Mouse (Mus musculus) liver, embryonic 13.5 days (tissue): ENCODE measurements at regions not wholly inside any gene's neighbourhood (a gene's known extent, or its start where the extent isn't known, plus 50 kb on each side); places are given as distances from the start of the nearest gene placed in this dataset.
A peak's percentile ranks its signal among the peaks of the same experiment; 100 is the strongest.

Experiments
- ATAC-seq: fragments of 200-750 bp; cut with Nextera tagmentation; 2 replicates; pipeline ENCODE4 v1.8.0; 2017; ENCODE audit warnings: low read depth, mild to moderate bottlenecking, moderate number of reproducible peaks, moderate library complexity
- DNase-seq: peaks from one replicate; pipeline ENCODE4 v3.0.0; 2022
- H3K27ac ChIP-seq: fragments of 300-500 bp; sonication (generic); 2 replicates; pipeline ENCODE4 v1.5.1; 2015; ENCODE audit warnings: moderate library complexity, mild to moderate bottlenecking, inconsistent platforms
- H3K27me3 ChIP-seq: fragments of 300-500 bp; sonication (generic); 2 replicates; pipeline ENCODE4 v1.6.1; 2015; ENCODE audit warnings: mild to moderate bottlenecking, inconsistent platforms
- H3K36me3 ChIP-seq: fragments of 300-500 bp; sonication (generic); 2 replicates; pipeline ENCODE4 v1.6.1; 2015; ENCODE audit warnings: mild to moderate bottlenecking, inconsistent platforms
- H3K4me1 ChIP-seq: fragments of 300-500 bp; sonication (generic); replicated peaks from 2 replicates; pipeline ENCODE4 v1.6.1; 2015; ENCODE audit warnings: inconsistent platforms
- H3K4me2 ChIP-seq: fragments of 300-500 bp; sonication (generic); 2 replicates; pipeline ENCODE4 v1.6.1; 2015; ENCODE audit warnings: inconsistent platforms, mild to moderate bottlenecking, moderate library complexity
- H3K4me3 ChIP-seq: fragments of 300-500 bp; sonication (generic); replicated peaks from 2 replicates; pipeline ENCODE4 v1.5.1; 2015; ENCODE audit warnings: mild to moderate bottlenecking, inconsistent platforms
- H3K9ac ChIP-seq: fragments of 300-500 bp; sonication (generic); 2 replicates; pipeline ENCODE4 v1.6.1; 2015; ENCODE audit warnings: mild to moderate bottlenecking, inconsistent platforms
- H3K9me3 ChIP-seq: fragments of 300-500 bp; sonication (generic); replicated peaks from 2 replicates; pipeline ENCODE4 v1.6.1; 2016; ENCODE audit warnings: inconsistent platforms
- WGBS: fragments of 180-500 bp; shearing (Covaris S2); methylation state at CpG from one replicate; pipeline ENCODE4 v1.1.7; 2015; ENCODE audit not compliant: insufficient replicate concordance; 5-methylcytosine and 5-hydroxymethylcytosine counted together

DNA sequence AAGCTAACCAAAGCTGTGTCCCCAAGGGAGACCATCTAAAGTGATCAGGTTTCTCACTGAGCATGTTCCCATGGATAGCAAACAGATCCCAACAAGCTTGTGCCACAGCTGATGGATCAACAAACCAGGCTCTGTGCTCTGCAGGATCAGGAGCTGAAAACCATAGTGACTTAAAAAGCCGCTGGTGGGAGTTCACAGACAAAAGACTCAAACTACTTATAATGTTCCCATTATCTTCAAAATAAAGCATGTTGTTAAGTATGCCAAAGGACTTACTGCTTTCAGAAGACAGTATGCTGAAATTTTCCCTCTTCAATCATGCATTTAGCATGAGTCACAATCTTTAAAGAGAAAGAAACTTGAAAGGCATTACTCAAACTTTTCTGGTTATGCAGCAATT, 254.5 kb downstream of the Pdha2 start:
- H3K4me1 ChIP-seq, result no peaks in the 10 kb centered on the region
- no peaks in the 10 kb centered on the region for H3K36me3 ChIP-seq
- DNase-seq (no peak), ATAC-seq (no peak)
- H3K4me3 ChIP-seq, result no peak overlapping the region
- WGBS, result 54% methylated on average over 1 of the region's 1 CpGs
- no peaks in the 10 kb centered on the region for H3K9me3 ChIP-seq
- no peaks in the 10 kb centered on the region for H3K27me3 ChIP-seq
- no peak overlapping the region for H3K4me2 ChIP-seq
- H3K9ac ChIP-seq, result no peak overlapping the region
- H3K27ac ChIP-seq, result no peak overlapping the region

GRCm38 (mm10) chr3:140952111-140952800, 259.9 kb downstream of the Pdha2 start:
- peaks cover 27% of the 10 kb centered on the region for H3K4me1 ChIP-seq
- H3K27me3 ChIP-seq, result no peaks in the 10 kb centered on the region
- H3K9me3 ChIP-seq, result no peaks in the 10 kb centered on the region
- no peak overlapping the region for H3K4me2 ChIP-seq
- no peak overlapping the region for H3K27ac ChIP-seq
- no peak overlapping the region for H3K4me3 ChIP-seq
- DNase-seq, result no peak
- H3K9ac ChIP-seq, result no peak overlapping the region
- ATAC-seq, result no peak
- WGBS, result 32% methylated on average over 3 of the region's 3 CpGs
- H3K36me3 ChIP-seq, result no peaks in the 10 kb centered on the region

- peaks cover 27% of the 10 kb centered on the region for H3K4me1 ChIP-seq
- no peaks in the 10 kb centered on the region for H3K9me3 ChIP-seq
- H3K27ac ChIP-seq, result no peak overlapping the region
- ATAC-seq (0 out of 2 replicates have a peak, but pooled peaks have one; percentile 18), DNase-seq (no peak)
- H3K36me3 ChIP-seq, result no peaks in the 10 kb centered on the region
- H3K4me3 ChIP-seq, result no peak overlapping the region
- H3K4me2 ChIP-seq, result no peak overlapping the region
- no peak overlapping the region for H3K9ac ChIP-seq
- no peaks in the 10 kb centered on the region for H3K27me3 ChIP-seq
- 19% methylated on average over 2 of the region's 2 CpGs for WGBS
These were observed 261.1 kb downstream of the Pdha2 start for GRCm38 (mm10) chr3:140951024-140951423.

- 10% methylated on average over 4 of the region's 4 CpGs for WGBS
- ATAC-seq (peak; percentile 96), DNase-seq (peak; percentile 43)
- no peak overlapping the region for H3K4me3 ChIP-seq
- no peak overlapping the region for H3K9ac ChIP-seq
- no peaks in the 10 kb centered on the region for H3K36me3 ChIP-seq
- no peaks in the 10 kb centered on the region for H3K27me3 ChIP-seq
- peaks cover 27% of the 10 kb centered on the region for H3K4me1 ChIP-seq
- no peaks in the 10 kb centered on the region for H3K9me3 ChIP-seq
- H3K4me2 ChIP-seq, result peak overlapping the region; percentile 28
- H3K27ac ChIP-seq, result peak overlapping the region; percentile 68
These were observed 262.1 kb downstream of the Pdha2 start for GRCm38 (mm10) chr3:140949880-140950662.

DNA sequence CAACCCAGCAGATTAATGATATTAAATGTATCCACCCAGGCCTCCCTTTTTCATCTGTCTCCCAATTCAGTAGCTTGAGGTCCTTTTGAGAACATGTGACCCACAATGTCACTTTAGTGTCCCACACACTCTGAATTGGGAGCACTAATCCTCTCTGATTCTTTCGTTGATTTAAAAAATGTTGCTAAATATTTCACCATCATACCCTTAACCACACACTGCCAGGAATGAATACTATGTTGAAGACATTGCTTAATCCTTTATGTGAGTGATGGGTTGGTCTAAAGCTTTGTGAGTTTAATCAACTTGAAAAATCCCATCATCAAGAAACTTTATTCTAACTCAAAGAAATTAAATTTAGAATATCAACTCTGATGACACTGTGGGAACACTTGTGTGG, 269.7 kb downstream of the Pdha2 start:
- Histone ChIP-seq H3K4me2 (no peak overlapping the region), H3K27me3 (no peaks in the 10 kb centered on the region), H3K4me1 (no peaks in the 10 kb centered on the region), H3K36me3 (no peaks in the 10 kb centered on the region), H3K9me3 (no peaks in the 10 kb centered on the region), H3K27ac (no peak overlapping the region), H3K9ac (no peak overlapping the region), H3K4me3 (no peak overlapping the region)
- no peak for ATAC-seq
- DNase-seq, result no peak
- 61% methylated on average over 1 of the region's 1 CpGs for WGBS

DNA sequence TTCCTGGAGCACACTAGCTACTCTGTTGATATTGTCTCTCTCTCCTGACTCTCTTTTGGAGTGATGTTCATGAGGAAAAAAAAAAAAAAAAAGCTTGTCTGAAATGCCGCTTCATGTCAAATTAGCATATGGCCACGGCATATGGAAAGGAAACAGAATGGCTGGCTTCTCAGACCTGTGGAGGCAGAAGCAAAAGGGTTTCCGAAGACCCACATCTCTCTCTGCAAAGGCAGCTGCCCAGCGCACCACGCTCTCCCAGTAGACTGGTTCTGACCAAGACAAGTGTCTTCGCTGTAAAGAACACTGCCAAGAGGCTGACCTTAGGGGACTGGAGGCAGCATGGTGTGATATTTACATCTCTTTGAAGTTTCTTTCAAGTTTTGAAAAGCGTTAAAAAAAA, 270.3 kb downstream of the Pdha2 start:
- DNase-seq, result no peak
- H3K4me3 ChIP-seq, result no peak overlapping the region
- H3K36me3 ChIP-seq, result no peaks in the 10 kb centered on the region
- ATAC-seq, result no peak
- H3K9me3 ChIP-seq, result no peaks in the 10 kb centered on the region
- H3K9ac ChIP-seq, result no peak overlapping the region
- no peak overlapping the region for H3K27ac ChIP-seq
- H3K4me2 ChIP-seq, result no peak overlapping the region
- 81% methylated on average over 7 of the region's 7 CpGs for WGBS
- H3K4me1 ChIP-seq, result no peaks in the 10 kb centered on the region
- H3K27me3 ChIP-seq, result no peaks in the 10 kb centered on the region

DNA sequence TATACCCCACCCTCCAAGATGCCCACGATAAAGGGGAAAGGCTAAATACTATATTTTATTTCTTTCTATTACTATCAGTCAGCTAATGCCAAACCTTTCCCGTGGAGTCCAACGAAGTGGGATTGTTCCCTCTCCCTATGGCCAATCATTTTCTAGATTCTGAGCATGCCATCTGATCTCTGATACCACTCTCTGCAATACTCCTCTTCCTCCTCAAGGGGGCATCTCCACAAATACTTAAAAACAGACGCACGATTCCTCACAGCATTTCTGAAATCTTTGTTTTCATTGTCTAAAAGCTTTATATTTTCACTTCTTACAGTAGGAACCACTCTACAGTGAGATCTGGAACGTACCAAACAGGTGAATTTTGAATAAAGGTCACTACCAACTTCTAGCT, 270.8 kb downstream of the Pdha2 start:
- H3K9me3 ChIP-seq, result no peaks in the 10 kb centered on the region
- H3K4me1 ChIP-seq, result no peaks in the 10 kb centered on the region
- ATAC-seq (no peak), DNase-seq (no peak)
- H3K9ac ChIP-seq, result no peak overlapping the region
- H3K36me3 ChIP-seq, result no peaks in the 10 kb centered on the region
- no peak overlapping the region for H3K4me2 ChIP-seq
- H3K27ac ChIP-seq, result no peak overlapping the region
- 70% methylated on average over 6 of the region's 6 CpGs for WGBS
- H3K27me3 ChIP-seq, result no peaks in the 10 kb centered on the region
- no peak overlapping the region for H3K4me3 ChIP-seq

DNA sequence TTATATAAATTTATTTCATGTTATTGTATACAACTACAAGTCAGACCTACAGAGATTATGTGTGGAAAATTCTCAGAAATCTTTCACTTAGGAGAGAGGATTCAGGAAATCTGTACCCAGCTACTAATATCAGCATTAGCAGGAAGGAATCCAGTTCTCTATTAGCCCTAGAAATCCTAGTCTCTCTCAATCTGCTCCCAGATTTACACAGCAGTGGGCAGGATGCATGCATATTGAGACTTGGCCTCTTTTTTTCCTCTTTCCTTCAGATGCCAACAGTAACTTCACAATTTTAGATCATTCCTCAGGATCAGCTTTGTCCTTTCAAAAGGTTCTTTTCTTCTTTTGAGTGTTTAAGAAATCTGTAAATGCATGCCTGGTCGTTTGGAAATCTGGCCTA, 279.0 kb downstream of the Pdha2 start:
- 10% methylated on average over 1 of the region's 1 CpGs for WGBS
- Histone ChIP-seq H3K4me2 (no peak overlapping the region), H3K9ac (no peak overlapping the region), H3K27ac (no peak overlapping the region), H3K27me3 (no peaks in the 10 kb centered on the region), H3K4me3 (no peak overlapping the region), H3K9me3 (no peaks in the 10 kb centered on the region), H3K36me3 (no peaks in the 10 kb centered on the region), H3K4me1 (no peaks in the 10 kb centered on the region)
- no peak for ATAC-seq
- no peak for DNase-seq

DNA sequence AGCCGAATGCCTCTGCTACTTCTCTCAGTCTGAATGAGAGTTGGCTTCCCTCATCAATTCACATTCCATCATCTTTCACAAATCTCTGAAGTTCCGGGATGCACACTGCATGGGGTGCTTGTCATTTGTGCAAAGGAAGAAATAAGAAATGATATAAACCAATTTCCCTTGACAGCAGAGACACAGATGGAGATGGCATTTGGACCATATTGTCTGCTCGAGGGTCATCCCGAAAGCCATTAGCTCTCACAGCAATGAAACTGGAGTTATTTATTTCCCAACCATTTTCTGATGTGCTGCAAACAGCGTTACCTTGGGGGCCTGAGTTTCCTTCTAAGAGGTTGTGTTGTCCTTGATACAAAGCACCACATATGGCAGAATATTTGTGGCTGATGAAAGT, 285.5 kb downstream of the Pdha2 start:
- Histone ChIP-seq H3K4me1 (no peaks in the 10 kb centered on the region), H3K27me3 (no peaks in the 10 kb centered on the region), H3K27ac (no peak overlapping the region), H3K9me3 (no peaks in the 10 kb centered on the region), H3K36me3 (no peaks in the 10 kb centered on the region), H3K4me2 (no peak overlapping the region), H3K9ac (no peak overlapping the region), H3K4me3 (no peak overlapping the region)
- ATAC-seq, result no peak
- WGBS, result 80% methylated on average over 5 of the region's 5 CpGs
- no peak for DNase-seq

- ATAC-seq (peak; percentile 67), DNase-seq (no peak)
- H3K4me2 ChIP-seq, result no peak overlapping the region
- H3K9ac ChIP-seq, result no peak overlapping the region
- H3K27ac ChIP-seq, result no peak overlapping the region
- H3K27me3 ChIP-seq, result no peaks in the 10 kb centered on the region
- H3K9me3 ChIP-seq, result no peaks in the 10 kb centered on the region
- H3K4me3 ChIP-seq, result no peak overlapping the region
- 42% methylated on average over 4 of the region's 4 CpGs for WGBS
- H3K36me3 ChIP-seq, result no peaks in the 10 kb centered on the region
- H3K4me1 ChIP-seq, result peaks cover 3% of the 10 kb centered on the region; the same call in 1 of the 2 replicates
These were observed 335.8 kb downstream of the Pdha2 start for GRCm38 (mm10) chr3:140876201-140876895.

GRCm38 (mm10) chr3:140875500-140876200, 336.5 kb downstream of the Pdha2 start:
- ATAC-seq (peak; percentile 57; the same call in 1 of the 2 replicates), DNase-seq (no peak)
- H3K27me3 ChIP-seq, result no peaks in the 10 kb centered on the region
- H3K36me3 ChIP-seq, result no peaks in the 10 kb centered on the region
- no peak overlapping the region for H3K4me2 ChIP-seq
- peaks cover 3% of the 10 kb centered on the region; the same call in 1 of the 2 replicates for H3K4me1 ChIP-seq
- no peak overlapping the region for H3K27ac ChIP-seq
- no peak overlapping the region for H3K4me3 ChIP-seq
- 21% methylated on average over 4 of the region's 4 CpGs for WGBS
- no peaks in the 10 kb centered on the region for H3K9me3 ChIP-seq
- H3K9ac ChIP-seq, result no peak overlapping the region
